Mouse (Mus musculus) lung, postnatal 25 days (tissue): ENCODE data around the gene Mid1.
"Not testable (repeated sequence)": the region's sequence is repeated elsewhere in the genome, so short reads cannot be mapped to it uniquely, and the experiment has no call there.

Source experiments
- DNase-seq: peaks from one replicate; pipeline ENCODE4 v3.0.0; 2022; ENCODE audit warnings: low spot score

Mid1 gene

GRCm38 (mm10) chrX:170000642-170001387 is 315.8 kb downstream of the Mid1 start:
- DNase-seq, result not testable (repeated sequence)

- DNase-seq, result not testable (repeated sequence)
Measured at GRCm38 (mm10) chrX:170001388-170001695, 316.3 kb downstream of the Mid1 start.

- not testable (repeated sequence) for DNase-seq
Measured at GRCm38 (mm10) chrX:170002510-170003197, 317.7 kb downstream of the Mid1 start.

GRCm38 (mm10) chrX:170003536-170003935 is 318.5 kb downstream of the Mid1 start:
- DNase-seq, result not testable (repeated sequence)

- DNase-seq, result not testable (repeated sequence)
Measured at GRCm38 (mm10) chrX:170004236-170004635, 319.2 kb downstream of the Mid1 start.

- not testable (repeated sequence) for DNase-seq
Measured at GRCm38 (mm10) chrX:170004793-170005192, 319.8 kb downstream of the Mid1 start.

- not testable (repeated sequence) for DNase-seq
Measured at GRCm38 (mm10) chrX:170005194-170005593, 320.2 kb downstream of the Mid1 start.

GRCm38 (mm10) chrX:170005695-170006297 is 320.8 kb downstream of the Mid1 start:
- not testable (repeated sequence) for DNase-seq

GRCm38 (mm10) chrX:170006694-170007247 is 321.8 kb downstream of the Mid1 start:
- DNase-seq, result not testable (repeated sequence)

GRCm38 (mm10) chrX:170007375-170008178 is 322.6 kb downstream of the Mid1 start:
- DNase-seq, result not testable (repeated sequence)

GRCm38 (mm10) chrX:170008179-170008467 is 323.1 kb downstream of the Mid1 start:
- DNase-seq, result not testable (repeated sequence)

GRCm38 (mm10) chrX:170008584-170008983 is 323.6 kb downstream of the Mid1 start:
- DNase-seq, result not testable (repeated sequence)

GRCm38 (mm10) chrX:170009016-170009750 is 324.2 kb downstream of the Mid1 start, which contains the start of gene Gm21887:
Gene Gm21887 (plus strand): TSS chrX:170009659.
- peak; percentile 94 for DNase-seq

- DNase-seq, result peak; percentile 100
Measured at GRCm38 (mm10) chrX:170009801-170010221, 324.8 kb downstream of the Mid1 start.

GRCm38 (mm10) chrX:170010581-170011528 is 325.9 kb downstream of the Mid1 start:
- not testable (repeated sequence) for DNase-seq

- DNase-seq, result not testable (repeated sequence)
Measured at GRCm38 (mm10) chrX:170011529-170011879, 326.5 kb downstream of the Mid1 start.

GRCm38 (mm10) chrX:170013421-170013820 is 328.4 kb downstream of the Mid1 start:
- DNase-seq, result not testable (repeated sequence)

GRCm38 (mm10) chrX:170014038-170014437 is 329.0 kb downstream of the Mid1 start:
- not testable (repeated sequence) for DNase-seq

GRCm38 (mm10) chrX:170015883-170016282 is 330.9 kb downstream of the Mid1 start:
- DNase-seq, result not testable (repeated sequence)
